Mouse (Mus musculus) midbrain, embryonic 12.5 days (tissue): Measurements from ENCODE around the gene Mpg. TPM values are rescaled to one million over a fixed set of nuclear protein-coding genes. Genes with fewer than 3 reads are reported as not detected.

Source experiments
- ATAC-seq: fragments of 200-750 bp; cut with Nextera tagmentation; 2 replicates; pipeline ENCODE4 v1.8.0; 2017; ENCODE audit warnings: low read depth, moderate TSS enrichment, moderate library complexity; ENCODE audit not compliant: low FRiP score
- H3K27ac ChIP-seq: fragments of 300-500 bp; sonication (generic); replicated peaks from 2 replicates; pipeline ENCODE4 v1.5.1; 2016; ENCODE audit warnings: mild to moderate bottlenecking
- H3K27me3 ChIP-seq: fragments of 300-500 bp; sonication (generic); 2 replicates; pipeline ENCODE4 v1.6.1; 2016; ENCODE audit warnings: mild to moderate bottlenecking
- H3K36me3 ChIP-seq: fragments of 300-500 bp; sonication (generic); 2 replicates; pipeline ENCODE4 v1.6.1; 2016
- H3K4me1 ChIP-seq: fragments of 300-500 bp; sonication (generic); 2 replicates; pipeline ENCODE4 v1.6.1; 2016
- H3K4me2 ChIP-seq: fragments of 300-500 bp; sonication (generic); replicated peaks from 2 replicates; pipeline ENCODE4 v1.6.1; 2016; ENCODE audit warnings: mild to moderate bottlenecking, moderate library complexity
- H3K4me3 ChIP-seq: fragments of 300-500 bp; sonication (generic); 2 replicates; pipeline ENCODE4 v1.5.1; 2016; ENCODE audit warnings: mild to moderate bottlenecking
- H3K9ac ChIP-seq: fragments of 300-500 bp; sonication (generic); replicated peaks from 2 replicates; pipeline ENCODE4 v1.6.1; 2016; ENCODE audit warnings: mild to moderate bottlenecking, moderate library complexity
- H3K9me3 ChIP-seq: fragments of 300-500 bp; sonication (generic); 2 replicates; pipeline ENCODE4 v1.6.1; 2016; ENCODE audit warnings: mild to moderate bottlenecking
- WGBS: fragments of 180-500 bp; shearing (Covaris S2); methylation state at CpG from one replicate; pipeline ENCODE4 v1.1.7; 2016; 5-methylcytosine and 5-hydroxymethylcytosine counted together
- polyA plus RNA-seq: library from polyadenylated mRNA; unstranded; fragments of >200 nt; fragmentation: Nextera tagmentation; extraction: Ambion mirVana; gene quantifications from 2 replicates; pipeline ENCODE4 v1.2.1, GENCODE M21; 2016

Gene Mpg
- polyA plus RNA-seq, 1 experiment from 2014 or later, result 26.6 TPM

- no peak overlapping the region for H3K27ac ChIP-seq
- H3K4me2 ChIP-seq, result no peak overlapping the region
- no peak overlapping the region for H3K9ac ChIP-seq
- ATAC-seq, result no peak
- peaks cover 14% of the 10 kb centered on the region; the same call in 1 of the 2 replicates for H3K27me3 ChIP-seq
- H3K9me3 ChIP-seq, result no peaks in the 10 kb centered on the region
- WGBS, result 50% methylated on average over 4 of the region's 4 CpGs
- H3K4me1 ChIP-seq, result peaks cover 10% of the 10 kb centered on the region
- no peak overlapping the region for H3K4me3 ChIP-seq
- H3K36me3 ChIP-seq, result no peaks in the 10 kb centered on the region
These were observed 44.9 kb downstream of the Mpg start for GRCm38 (mm10) chr11:32271178-32271577.

- no peak for ATAC-seq
- Histone ChIP-seq H3K9ac (no peak within 1 kb of the TSS), H3K9me3 (no peaks in the 10 kb centered on the region), H3K4me2 (no peak within 1 kb of the TSS), H3K36me3 (no peaks in the 10 kb centered on the region), H3K27me3 (peaks cover 8% of the 10 kb centered on the region), H3K4me1 (no peaks in the 10 kb centered on the region), H3K4me3 (no peak within 1 kb of the TSS), H3K27ac (no peak within 1 kb of the TSS)
- 73% methylated on average over 3 of the region's 3 CpGs for WGBS
These were observed 50.0 kb downstream of the Mpg start, which contains the start of gene Hba-x for GRCm38 (mm10) chr11:32276347-32276746. Gene Hba-x, plus strand, starts transcription at chr11:32276400.

GRCm38 (mm10) chr11:32277736-32278457, 51.6 kb downstream of the Mpg start:
- Histone ChIP-seq H3K27me3 (peaks cover 9% of the 10 kb centered on the region), H3K9me3 (no peaks in the 10 kb centered on the region), H3K36me3 (no peaks in the 10 kb centered on the region), H3K4me3 (no peak overlapping the region), H3K4me1 (no peaks in the 10 kb centered on the region), H3K9ac (no peak overlapping the region), H3K27ac (no peak overlapping the region), H3K4me2 (no peak overlapping the region)
- no peak for ATAC-seq
- WGBS, result 79% methylated on average over 21 of the region's 21 CpGs

GRCm38 (mm10) chr11:32278458-32278957, 52.2 kb downstream of the Mpg start:
- Histone ChIP-seq H3K27me3 (peaks cover 9% of the 10 kb centered on the region), H3K4me2 (no peak overlapping the region), H3K36me3 (no peaks in the 10 kb centered on the region), H3K27ac (no peak overlapping the region), H3K4me3 (no peak overlapping the region), H3K9me3 (no peaks in the 10 kb centered on the region), H3K4me1 (no peaks in the 10 kb centered on the region), H3K9ac (no peak overlapping the region)
- WGBS, result 81% methylated on average over 12 of the region's 12 CpGs
- ATAC-seq, result no peak

GRCm38 (mm10) chr11:32280646-32281045, 54.3 kb downstream of the Mpg start:
- WGBS, result 79% methylated on average over 2 of the region's 2 CpGs

GRCm38 (mm10) chr11:32281416-32282144, 55.3 kb downstream of the Mpg start:
- Histone ChIP-seq H3K9me3 (no peaks in the 10 kb centered on the region), H3K4me2 (no peak overlapping the region), H3K4me1 (no peaks in the 10 kb centered on the region), H3K9ac (no peak overlapping the region), H3K27me3 (peaks cover 9% of the 10 kb centered on the region), H3K36me3 (no peaks in the 10 kb centered on the region), H3K27ac (no peak overlapping the region), H3K4me3 (no peak overlapping the region)
- 80% methylated on average over 1 of the region's 1 CpGs for WGBS
- no peak for ATAC-seq

More at GRCm38 (mm10) chr11:32280646-32281045, 54.3 kb downstream of the Mpg start:
- H3K4me2 ChIP-seq, result no peak overlapping the region
- H3K27me3 ChIP-seq, result peaks cover 9% of the 10 kb centered on the region
- ATAC-seq, result no peak
- no peak overlapping the region for H3K4me3 ChIP-seq
- H3K9ac ChIP-seq, result no peak overlapping the region
- H3K27ac ChIP-seq, result no peak overlapping the region
- no peaks in the 10 kb centered on the region for H3K9me3 ChIP-seq
- H3K4me1 ChIP-seq, result no peaks in the 10 kb centered on the region
- no peaks in the 10 kb centered on the region for H3K36me3 ChIP-seq

Other genes starting within 250 kb of the Mpg start
- gene Nsg2, start 226.0 kb upstream of the Mpg start, polyA plus RNA-seq, result 193 and 198 TPM in 2 replicates
- not detected in 2 replicates for gene Il9r, start 26.2 kb upstream of the Mpg start, polyA plus RNA-seq
- 53.3 and 66.7 TPM in 2 replicates for gene Snrnp25, start 21.1 kb upstream of the Mpg start, polyA plus RNA-seq
- 19.1 and 23.5 TPM in 2 replicates for gene Rhbdf1, start 4.2 kb upstream of the Mpg start, polyA plus RNA-seq
- 44.7 and 47.0 TPM in 2 replicates for gene Nprl3, start 41.2 kb downstream of the Mpg start, polyA plus RNA-seq
- 1,559 and 1,723 TPM in 2 replicates for gene Hba-x, start 49.9 kb downstream of the Mpg start, polyA plus RNA-seq
- gene Hba-a1, start 57.0 kb downstream of the Mpg start, polyA plus RNA-seq, result 2,872 and 3,406 TPM in 2 replicates
- 3.4 and 4.3 TPM in 2 replicates for gene Hbq1b, start 60.5 kb downstream of the Mpg start, polyA plus RNA-seq
- 6,134 and 7,278 TPM in 2 replicates for gene Hba-a2, start 70.0 kb downstream of the Mpg start, polyA plus RNA-seq
- 0.75 and 0.92 TPM in 2 replicates for gene Hbq1a, start 73.6 kb downstream of the Mpg start, polyA plus RNA-seq
- gene Sh3pxd2b, start 121.3 kb downstream of the Mpg start, polyA plus RNA-seq, result 30.0 and 30.7 TPM in 2 replicates
- gene Ubtd2, start 228.9 kb downstream of the Mpg start, polyA plus RNA-seq, result 66.3 and 67.2 TPM in 2 replicates